Mouse (Mus musculus): ENCODE results near the gene Dcaf10. TPM values are rescaled to one million over a fixed set of nuclear protein-coding genes. Genes with fewer than 3 reads are reported as not detected.
"Not testable (repeated sequence)": the region's sequence is repeated elsewhere in the genome, so short reads cannot be mapped to it uniquely, and the experiment has no call there.

Dcaf10 gene
- total RNA-seq, 2 experiments from 2014 or later = 25.4 to 28.4 TPM

DNA sequence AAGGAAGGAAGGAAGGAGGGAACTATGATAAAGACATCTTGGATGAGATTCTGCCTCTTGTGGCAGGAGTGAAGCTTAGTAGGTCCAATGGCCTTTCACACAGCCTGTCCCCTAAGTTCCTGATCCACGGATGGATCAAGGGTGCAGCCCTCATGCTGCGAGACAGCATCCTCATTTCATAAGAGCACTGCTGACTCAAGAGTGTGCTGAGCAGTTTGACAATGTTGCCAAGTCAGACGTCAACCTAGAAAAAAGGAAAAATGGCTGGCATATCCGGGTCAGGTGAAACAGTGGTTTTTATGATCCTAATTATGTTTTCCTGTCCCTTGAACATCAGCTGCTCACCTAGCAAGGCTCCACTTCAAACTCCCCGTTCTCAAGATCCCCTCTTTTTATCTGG is 51.8 kb downstream of the Dcaf10 start:
- DNase-seq = no peak

DNA sequence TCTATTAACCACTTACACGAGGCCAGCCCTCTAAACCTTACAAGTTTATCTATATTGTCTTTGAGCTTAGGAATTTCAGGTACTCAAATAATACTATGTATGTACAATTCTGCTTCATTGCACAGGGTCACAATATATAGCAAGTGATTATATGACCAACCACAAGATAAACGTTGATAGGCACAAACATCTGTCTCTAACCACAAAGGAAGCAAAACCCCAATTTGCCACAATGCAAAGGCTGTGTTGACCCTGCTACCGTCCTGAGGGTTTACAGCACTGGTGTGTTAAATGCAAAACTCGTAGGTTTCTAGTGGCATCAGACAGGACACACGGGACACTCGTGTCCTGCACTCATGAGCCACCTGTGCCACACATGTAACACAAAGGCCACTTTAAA is 54.3 kb downstream of the Dcaf10 start:
- DNase-seq = not testable (repeated sequence)

DNA sequence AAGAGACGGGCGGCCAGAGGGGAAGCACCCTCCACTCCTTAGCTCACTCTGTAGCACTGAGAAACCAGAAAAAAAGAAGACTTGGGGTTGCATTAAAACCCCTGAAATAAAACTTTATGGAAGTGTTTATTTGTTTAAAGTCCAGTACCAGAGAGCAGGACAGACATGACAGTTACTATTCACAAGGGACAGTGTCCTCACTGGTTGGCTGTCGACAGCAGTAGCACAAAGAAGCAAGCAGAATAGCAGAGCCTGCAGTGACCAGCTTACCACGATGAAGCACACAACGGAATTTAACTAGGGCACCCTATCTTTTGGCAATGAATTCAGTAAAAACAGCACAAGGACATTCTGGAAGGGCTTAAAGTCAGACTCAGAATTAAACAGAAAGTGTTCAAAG is 56.4 kb downstream of the Dcaf10 start:
- not testable (repeated sequence) for DNase-seq

DNA sequence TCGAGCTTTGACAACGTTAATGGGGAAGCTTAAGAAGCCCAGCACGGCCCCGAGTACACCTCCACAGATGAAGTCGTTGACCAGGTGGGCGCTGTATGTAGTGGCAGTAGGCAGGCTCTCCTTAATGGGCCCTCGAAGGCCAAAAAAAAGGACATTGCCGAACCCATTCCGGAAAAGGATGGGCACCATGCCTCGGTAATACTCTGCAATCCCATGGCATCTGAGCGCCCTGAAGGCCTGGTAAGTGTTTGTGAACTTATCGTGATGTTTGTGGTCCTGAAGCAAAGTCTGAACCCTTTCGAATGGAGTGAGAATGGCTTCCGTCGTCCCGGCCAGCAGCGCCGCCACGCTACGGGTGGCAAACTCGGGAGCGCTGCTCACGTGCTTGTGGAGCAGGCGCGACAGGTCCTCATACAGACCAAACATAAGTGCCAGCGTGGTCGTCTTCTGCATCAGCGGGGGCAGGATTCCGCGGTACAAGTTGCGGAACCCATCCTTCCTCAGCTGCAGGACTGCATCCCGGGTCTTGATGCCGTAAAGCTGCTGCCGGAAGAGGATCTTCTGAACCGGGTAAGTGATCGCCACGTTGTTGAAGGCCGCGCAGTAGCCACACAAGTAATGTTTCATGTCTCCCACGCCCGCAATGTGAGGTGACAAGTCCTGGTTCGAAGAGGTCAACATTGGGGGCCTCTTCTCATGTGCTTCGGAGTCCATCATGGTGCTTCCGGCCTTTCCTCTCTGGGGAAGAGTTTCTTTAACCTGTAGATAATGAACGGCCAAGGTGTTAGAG is 57.7 kb downstream of the Dcaf10 start:
- DNase-seq = no peak

DNA sequence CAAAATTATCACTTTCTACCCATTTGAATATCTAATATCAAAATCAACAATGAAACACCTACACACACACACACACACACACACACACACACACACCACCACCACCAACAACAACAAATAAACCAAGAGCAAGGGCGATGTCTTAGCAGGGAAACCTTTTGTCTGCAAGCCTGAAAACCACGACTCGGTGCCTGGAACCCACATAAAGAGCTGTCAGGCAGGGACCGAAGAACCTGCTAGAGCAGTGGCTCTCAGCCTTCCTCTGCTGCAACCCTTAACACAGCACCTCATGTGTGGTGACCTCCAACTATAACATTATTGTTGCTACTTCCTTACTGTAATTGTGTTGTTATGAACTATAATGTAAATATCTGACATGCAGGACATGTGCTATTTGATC is 60.4 kb downstream of the Dcaf10 start:
- no peak for DNase-seq

DNA sequence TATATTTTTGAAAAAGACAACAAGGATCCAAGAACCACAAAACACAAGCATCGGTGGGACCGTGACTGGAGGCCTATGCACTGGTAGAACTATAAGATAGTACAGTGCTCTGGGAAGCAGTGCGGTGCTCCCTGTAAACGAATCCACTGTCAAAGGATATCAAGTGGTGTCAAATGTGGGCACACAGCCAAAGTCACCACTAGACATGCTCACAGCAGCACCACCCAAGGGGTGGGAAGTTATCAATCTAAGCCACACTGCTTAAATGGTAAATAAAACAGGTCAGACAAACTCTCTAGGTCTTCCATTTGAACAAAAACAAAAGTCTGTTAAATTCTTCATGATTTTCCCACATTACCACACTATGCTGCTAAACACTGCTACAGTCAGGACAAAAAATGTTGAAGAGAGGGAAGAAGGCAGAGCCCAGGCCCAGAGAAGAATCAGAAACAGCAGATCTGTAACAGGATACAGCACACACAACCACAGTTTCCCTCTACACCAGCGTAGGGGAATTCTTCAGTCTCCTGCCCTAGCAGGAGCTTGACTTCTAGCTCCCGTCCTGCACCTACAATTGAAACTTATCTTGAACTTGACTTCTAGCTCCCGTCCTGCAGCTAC is 61.1 kb downstream of the Dcaf10 start:
- peak; percentile 16 for DNase-seq

DNA sequence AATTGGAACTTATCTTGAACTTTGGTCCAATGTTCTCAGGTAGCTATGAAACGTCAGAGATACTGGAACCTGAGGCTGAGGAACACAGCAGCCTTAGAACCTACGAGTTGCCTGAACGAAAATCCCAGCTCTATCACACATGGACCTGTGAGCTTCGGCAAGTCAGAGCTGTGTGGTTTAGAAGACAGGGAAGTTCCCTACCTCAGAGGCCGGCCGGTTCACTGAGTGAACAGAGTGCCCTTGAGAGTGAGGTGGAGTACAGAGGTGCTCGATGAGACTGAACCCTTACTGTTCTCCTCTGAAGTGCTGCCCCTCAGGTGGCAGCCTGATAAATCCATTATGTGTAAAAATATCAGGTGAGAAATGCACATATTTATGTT is 61.6 kb downstream of the Dcaf10 start:
- DNase-seq = peak; percentile 1

DNA sequence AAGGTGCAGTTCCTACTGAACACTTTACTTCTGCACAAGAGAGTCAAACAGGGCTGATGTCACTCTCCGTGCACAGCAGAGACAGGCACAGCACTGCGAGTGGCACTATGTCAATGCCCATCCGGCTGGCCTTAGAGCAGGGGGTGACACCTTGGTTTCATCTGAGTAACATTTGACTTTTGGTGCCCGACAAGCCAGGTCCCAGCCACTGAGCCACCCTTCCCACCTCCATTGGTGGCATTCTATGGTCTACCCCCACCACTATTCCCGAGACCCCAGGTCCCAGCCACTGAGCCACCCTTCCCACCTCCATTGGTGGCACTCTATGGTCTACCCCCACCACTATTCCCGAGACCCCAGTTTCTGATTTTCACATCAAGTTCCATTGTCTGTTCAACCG is 62.2 kb downstream of the Dcaf10 start:
- peak; percentile 2 for DNase-seq

DNA sequence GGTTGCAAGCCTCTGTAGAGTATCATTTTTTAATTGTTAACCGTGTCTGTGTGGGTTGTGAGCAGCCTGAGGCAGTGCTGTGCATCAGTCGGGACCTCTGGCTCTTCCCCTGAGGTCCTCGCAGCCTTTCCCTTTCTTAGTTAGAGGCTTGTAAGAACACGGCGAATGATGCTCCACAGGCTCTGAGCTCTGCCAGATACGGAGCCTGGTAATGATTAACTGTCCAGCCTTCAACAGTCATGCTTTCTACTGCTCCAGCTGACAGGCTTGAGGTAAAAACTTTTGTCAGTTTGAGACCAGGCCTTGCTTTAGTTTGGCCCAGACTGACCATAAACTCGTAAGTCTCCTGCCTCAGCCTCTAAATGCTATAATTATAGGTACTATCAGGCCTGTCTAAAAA is 63.4 kb downstream of the Dcaf10 start:
- no peak for DNase-seq

DNA sequence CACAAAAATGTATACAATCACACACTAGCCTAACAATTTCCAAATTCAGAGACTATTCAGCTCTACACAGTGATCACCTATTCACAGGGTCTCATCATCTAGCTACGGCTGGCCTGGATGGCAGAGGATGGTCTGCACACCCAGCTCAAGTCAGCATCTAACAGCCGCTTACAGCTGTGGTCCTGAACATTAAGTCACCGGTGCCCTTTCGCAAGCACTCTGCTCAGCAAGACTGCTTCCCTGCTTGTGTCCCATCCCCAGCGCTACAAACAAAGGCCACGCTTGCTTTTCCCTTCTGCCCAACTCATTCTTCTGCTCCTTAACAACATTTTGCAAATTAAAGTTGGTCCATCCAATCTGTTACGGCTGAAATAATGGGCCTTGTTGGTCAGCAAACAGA is 64.5 kb downstream of the Dcaf10 start:
- DNase-seq = no peak

DNA sequence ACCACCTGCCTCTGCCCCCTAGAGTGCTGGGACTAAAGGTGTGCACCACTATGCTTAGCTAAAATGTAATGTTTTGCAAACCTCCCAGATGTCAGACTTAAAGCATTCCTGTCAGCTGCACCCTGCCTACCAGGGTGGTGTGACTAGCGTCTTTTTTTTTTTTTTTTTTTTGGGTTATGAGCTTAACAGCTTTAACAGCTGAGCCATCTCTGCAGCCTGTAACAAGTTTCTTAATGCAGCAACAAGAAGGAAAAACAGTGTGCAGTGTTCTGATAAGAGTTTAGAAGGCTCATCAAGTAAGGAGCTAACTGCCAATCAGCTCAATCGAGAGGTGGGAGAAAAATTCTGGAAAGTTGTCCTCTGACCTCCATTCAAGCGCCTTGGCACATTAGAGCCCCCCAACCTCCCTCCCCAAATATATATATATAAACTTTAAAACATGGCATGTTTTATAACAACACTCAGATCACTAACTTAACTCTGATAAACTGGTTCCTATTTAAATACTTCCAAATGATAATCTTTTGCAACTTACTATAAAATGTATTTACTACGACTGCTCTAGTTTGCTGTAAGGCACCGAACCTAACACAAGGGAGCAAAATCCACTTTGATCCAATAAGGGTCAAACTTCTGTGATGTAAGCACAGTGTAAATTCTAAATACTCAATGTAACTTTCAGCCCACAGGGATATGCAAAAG is 65.3 kb downstream of the Dcaf10 start:
- DNase-seq = no peak

DNA sequence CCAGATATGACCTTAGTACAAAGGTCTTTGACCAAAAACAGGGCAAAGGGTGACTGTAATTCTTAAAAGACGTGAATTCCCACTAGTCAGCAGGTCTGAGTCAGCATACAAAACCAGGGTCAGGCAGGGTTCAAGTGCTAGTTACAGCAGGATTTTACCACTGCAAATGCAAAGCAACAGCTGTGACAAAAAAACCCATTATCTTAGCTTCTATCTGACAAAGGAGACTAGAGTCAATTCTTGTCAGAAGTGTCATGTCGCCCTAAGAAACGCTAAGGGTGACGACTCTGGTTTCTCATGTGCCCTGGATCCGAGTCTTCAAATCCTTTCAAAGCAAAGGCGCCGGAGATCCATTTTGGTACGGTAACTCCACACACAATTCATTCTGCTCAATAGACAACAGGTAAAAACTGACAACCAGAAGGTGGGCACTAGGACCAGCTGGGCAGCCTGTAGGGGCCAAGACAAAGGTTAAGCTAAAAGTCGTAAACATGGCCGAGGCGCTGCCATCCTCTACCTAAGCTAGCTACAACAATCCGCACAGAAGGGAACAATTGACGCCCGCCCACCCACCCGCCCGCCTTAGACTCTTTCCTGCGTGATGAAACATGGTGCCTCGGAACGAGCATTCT is 65.9 kb downstream of the Dcaf10 start:
- DNase-seq = peak; percentile 66

DNA sequence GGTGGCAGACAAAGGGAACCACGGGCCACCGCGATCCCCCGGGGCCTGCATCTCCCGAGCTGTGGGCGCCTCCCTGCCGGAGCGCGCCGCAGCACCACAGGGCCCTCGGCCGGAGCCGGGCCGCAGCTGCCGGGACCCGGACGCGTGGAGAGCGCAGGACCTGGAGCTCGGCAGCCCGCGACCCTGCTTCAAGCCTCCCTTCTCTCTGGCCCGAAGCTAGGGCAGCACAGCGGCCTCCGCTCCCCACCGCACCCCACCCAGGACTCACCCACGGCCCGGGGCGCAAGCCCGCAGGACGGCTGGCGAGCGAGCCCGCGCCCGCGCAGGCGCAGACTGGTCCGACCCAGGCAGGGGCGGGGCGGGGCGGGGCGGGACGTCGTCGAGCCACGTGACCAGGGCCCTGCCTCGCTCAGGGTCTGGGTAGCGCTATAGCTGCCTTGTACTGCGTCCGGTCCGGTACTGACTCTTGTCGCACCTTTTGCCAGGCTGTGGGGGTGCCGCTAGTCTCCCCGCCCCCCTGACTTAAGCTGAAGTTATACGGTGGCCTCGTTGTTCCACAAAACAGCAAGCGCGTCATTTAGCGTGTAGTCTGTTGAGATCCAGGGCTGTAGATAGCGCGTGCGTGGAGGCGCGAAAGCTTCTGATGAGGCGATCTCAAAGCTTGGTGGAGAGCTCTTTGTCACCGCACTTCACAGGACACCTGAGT is 66.7 kb downstream of the Dcaf10 start, which contains the start of gene Slc25a51:
Gene Slc25a51, minus strand, starts transcription at position 340 of the 706 bp plus-strand sequence.
- DNase-seq = peak; percentile 94

DNA sequence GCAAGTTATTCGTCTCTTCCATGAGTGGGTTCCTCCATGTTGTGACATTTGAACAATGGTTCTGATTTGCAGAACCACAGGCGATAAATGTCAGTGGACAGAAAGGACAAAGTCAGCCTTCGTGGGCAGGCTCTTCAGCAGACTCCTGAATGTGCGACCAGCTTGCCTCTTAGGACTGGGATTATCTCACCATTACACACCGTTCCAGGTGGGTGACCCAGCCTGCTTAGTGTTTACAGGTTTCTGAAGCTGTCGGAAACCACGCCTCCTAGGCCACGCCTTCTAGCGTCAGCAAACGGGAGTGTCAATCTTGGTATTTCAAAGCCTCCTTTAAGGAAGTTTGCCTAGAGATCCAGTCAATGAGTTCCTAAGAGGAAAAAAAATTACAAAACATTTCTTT is 67.4 kb downstream of the Dcaf10 start:
- DNase-seq = peak; percentile 85

DNA sequence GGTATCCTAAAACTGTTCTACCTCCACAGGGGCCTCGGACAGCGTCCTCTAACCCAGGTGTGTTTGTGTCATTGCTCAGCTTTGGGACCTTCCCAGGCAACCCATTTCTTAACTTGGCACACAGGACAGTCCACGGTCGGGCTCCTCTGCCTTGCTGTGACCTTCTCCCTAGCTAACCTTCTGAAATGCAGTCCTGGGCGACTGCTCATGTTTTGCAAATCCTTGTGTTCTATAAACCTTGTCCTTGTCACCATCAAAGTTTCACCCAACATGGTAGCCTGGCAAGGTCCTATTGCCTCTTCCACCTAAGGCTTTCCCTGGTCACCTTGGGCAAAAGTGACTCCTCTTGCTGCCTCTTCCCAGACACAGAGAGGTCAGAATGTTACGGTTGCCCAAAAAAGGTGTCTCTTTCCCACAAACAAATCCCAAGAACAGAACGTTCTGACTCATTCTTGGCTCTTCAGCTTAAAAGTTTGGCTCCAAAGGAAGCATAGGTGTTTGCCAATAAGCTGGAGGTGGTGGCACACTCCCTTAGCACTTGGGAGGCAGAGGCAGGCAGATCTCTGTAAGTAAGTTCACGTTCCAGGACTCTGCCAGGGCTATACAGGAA is 69.4 kb downstream of the Dcaf10 start:
- no peak for DNase-seq

DNA sequence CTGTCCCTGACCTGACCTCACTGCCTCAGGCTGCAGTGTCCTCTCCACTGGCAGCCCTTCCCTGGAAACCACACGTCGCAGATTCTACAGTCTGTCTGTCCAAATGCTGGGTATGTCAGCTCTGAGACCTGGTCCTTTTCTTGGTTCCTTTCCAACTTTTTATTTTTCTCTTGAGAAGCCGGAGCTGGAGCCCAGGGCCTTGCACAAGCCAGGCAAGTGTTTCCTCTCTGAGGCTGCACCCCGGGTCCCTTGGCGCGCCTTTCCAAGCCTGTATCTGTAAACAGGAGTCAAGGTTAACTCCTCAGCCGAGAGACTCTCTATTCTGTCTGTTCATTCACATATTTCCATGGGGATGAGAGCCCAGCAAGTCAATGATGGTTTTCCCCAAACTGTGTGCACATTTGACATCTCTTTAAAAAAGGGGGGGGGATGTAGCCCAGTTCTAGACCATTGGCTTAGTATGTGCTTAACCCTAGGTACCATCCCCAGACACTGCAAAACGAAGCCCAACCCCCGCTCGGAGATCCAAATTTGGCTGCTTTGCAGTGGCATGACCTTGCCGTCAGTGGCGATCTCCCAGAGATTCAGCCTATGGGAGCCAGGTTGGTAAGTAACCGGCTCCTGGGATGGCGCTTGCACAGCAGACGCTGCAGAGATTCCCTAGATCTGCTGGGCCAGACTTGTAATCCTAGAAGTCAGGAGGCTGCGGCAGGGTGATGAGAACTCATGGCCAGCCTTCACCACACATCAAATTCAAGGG is 70.7 kb downstream of the Dcaf10 start:
- DNase-seq = peak; percentile 67

DNA sequence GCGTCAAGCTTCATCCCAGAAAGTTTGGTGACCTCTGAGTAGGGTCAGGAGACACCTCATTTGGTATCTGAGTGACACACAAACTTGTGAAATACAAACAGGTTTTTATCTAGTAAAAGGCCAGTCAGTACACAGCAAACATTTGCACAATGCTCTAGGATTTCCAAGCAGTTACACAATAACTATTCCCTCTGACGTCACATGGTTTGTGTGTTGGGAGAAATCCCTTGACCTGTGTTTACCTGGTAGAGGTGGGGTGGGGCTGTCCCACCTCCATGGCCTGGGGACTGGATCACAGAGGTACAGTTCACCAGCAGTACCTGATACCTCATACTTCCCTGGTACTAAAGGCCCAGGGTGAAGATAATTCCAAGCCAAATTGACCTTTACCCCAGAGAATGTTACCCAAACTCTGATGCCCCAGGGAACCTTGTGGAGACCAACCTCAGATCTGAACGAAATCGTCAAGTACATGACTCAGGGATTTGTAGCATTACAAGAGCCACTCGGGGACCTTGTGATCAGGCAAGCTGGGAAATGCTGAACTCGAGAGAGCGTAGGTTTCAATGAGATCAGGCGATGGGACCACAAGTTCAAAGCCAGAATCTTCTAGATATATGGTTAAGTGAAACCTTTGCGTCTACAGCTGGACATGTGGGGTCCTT is 71.9 kb downstream of the Dcaf10 start:
- no peak for DNase-seq

DNA sequence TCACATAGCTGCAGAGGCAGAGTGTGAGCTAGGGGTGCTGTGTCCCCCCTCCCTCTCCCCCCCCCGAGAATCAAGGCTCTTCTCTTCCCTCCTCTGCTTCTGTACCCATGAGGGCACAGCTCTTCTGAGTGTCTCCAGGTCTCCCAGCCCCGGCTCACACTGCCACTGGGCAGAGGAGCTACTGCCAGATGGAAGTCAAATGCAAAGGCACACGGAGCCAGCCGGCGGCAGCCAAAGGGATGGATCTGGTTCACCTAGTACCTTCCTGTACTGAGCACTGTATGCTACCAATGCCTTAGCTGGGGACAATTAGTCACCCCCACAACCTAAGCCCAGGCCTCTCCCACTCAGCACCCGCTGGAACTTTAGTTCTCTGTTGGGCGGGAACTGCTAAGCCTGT is 74.4 kb downstream of the Dcaf10 start:
- DNase-seq = no peak

DNA sequence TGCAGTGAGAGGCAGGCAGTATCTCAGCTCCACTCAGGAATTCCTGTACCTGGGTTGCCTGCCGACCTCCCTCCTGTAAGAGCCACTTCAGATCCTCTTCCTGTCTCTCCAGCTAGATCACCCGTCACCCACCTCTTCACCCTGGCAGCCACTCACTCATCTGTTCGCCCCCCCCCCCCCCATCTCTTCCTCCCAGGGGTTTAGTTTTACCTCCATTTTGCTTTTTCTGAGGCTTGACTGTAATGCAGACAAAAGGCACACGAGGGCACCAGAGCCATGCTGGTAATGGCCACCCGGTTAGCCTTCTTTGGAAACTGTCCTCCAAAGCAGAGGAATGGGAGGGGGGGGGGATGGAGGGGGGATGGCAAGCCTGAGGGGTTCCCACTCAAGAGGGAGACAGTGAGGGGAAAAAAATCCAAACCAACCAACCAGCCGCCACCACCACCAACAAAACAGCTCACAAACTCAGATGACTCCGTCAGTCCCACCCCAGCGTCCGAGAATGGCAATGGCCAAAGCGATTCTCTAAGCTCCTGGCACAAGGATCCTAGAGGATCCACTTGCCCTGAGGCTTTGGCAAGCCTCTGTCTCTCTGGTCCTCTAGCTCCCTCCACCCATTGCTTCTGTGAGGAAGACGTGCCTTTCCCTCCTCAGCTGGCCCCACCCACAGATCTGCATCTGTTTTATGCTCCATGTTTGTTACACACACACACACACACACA is 76.5 kb downstream of the Dcaf10 start:
- DNase-seq = peak; percentile 74

DNA sequence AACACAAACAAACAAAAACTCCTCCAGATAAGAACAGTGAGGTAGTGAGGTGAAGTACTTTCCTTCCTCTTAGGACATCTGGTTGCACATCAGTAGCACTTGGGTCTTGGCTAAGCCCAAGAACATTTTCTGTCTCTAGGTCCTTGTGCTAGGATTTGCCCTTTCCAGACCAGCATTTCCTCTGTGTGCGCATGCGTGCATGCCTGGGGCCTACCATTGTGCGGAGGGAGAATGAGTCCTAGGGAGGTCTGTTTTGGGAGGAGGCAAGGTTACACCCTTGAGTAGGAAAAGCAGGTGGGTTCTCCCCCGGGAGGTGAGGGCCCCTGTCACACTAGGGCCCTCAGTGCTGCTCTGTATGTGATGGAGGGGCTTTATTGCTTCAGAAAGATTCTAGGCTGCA is 77.2 kb downstream of the Dcaf10 start:
- no peak for DNase-seq
